Mouse (Mus musculus) 3134 (cell line): Measurements from ENCODE around the gene Nup107.

Source experiments
- DNase-seq: peaks from one replicate; pipeline ENCODE4 v3.0.0-alpha.2; 2011; ENCODE audit warnings: low spot score; ENCODE audit not compliant: insufficient read length; ENCODE audit errors: extremely low read depth

Gene Nup107

GRCm38 (mm10) chr10:117792141-117793091 lies at the start of gene Nup107:
Gene Nup107 (minus strand): TSS chr10:117792705.
- DNase-seq = peak; percentile 100

- no peak for DNase-seq
Observed at GRCm38 (mm10) chr10:117841765-117842164, 49.3 kb upstream of the Nup107 start.

GRCm38 (mm10) chr10:117840431-117840995 lies 48.0 kb upstream of the Nup107 start:
- DNase-seq = no peak

- DNase-seq = no peak
Observed at GRCm38 (mm10) chr10:117839737-117840136, 47.2 kb upstream of the Nup107 start.

- no peak for DNase-seq
Observed at GRCm38 (mm10) chr10:117838924-117839323, 46.4 kb upstream of the Nup107 start.

- DNase-seq = no peak
Observed at GRCm38 (mm10) chr10:117836354-117836753, 43.8 kb upstream of the Nup107 start.

GRCm38 (mm10) chr10:117835453-117835852 lies 42.9 kb upstream of the Nup107 start:
- no peak for DNase-seq

GRCm38 (mm10) chr10:117830797-117831196 lies 38.3 kb upstream of the Nup107 start:
- no peak for DNase-seq

GRCm38 (mm10) chr10:117829472-117830155 lies 37.1 kb upstream of the Nup107 start:
- no peak for DNase-seq

GRCm38 (mm10) chr10:117829022-117829421 lies 36.5 kb upstream of the Nup107 start:
- DNase-seq = no peak

GRCm38 (mm10) chr10:117828536-117828935 lies 36.0 kb upstream of the Nup107 start:
- DNase-seq = no peak

GRCm38 (mm10) chr10:117824647-117825046 lies 32.1 kb upstream of the Nup107 start:
- no peak for DNase-seq

GRCm38 (mm10) chr10:117824139-117824538 lies 31.6 kb upstream of the Nup107 start:
- no peak for DNase-seq

- DNase-seq = no peak
Observed at GRCm38 (mm10) chr10:117823321-117823720, 30.8 kb upstream of the Nup107 start.

GRCm38 (mm10) chr10:117818600-117818999 lies 26.1 kb upstream of the Nup107 start:
- no peak for DNase-seq

- DNase-seq = no peak
Observed at GRCm38 (mm10) chr10:117816721-117817120, 24.2 kb upstream of the Nup107 start.

- DNase-seq = no peak
Observed at GRCm38 (mm10) chr10:117812501-117812900, 20.0 kb upstream of the Nup107 start.

GRCm38 (mm10) chr10:117811555-117811954 lies 19.1 kb upstream of the Nup107 start:
- DNase-seq = no peak

- DNase-seq = no peak
Observed at GRCm38 (mm10) chr10:117810506-117810905, 18.0 kb upstream of the Nup107 start.

- no peak for DNase-seq
Observed at GRCm38 (mm10) chr10:117808068-117808467, 15.6 kb upstream of the Nup107 start.

- no peak for DNase-seq
Observed at GRCm38 (mm10) chr10:117805919-117806318, 13.4 kb upstream of the Nup107 start.
